In the genomic region with DNA sequence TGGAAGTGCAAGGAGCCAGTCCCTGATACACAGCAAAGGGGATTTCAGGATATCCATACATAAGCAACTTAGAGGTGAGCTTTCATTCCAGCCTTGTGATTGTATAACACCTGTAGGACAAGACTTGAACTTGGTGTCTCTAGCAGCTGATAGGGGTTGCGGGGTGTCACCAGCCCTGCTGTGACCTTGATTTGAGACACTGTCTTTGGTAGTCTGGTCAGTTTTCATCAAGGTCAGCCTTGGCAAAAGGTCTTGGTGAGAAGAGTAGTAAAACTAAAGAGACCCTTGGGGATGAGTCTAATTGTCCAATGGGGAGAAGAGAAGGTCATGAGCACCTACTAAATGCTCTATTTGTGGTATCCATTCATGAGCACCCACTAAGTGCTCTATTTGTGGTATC, we compare ENCODE assay signal across 24 mouse cellular contexts.
"Had no signal": no experiment of that assay in that cellular context is flagged by ENCODE, and none has a peak within 500 bp of the region (broad histone marks: within the 10 kb centered on the region; RNA-seq: fewer than 3 reads in every experiment).

No protein-coding gene starts in this region.

- ATAC-seq: hindbrain, embryonic 16.5 days; inflammation-experienced regulatory T-cells, adult 6 months; intestine, embryonic 15.5 days; intestine, postnatal 0 days had no signal

- DNase-seq: gastrocnemius, adult 2 months; gastrocnemius, postnatal 10 days; gastrocnemius, postnatal 25 days; heart, adult 18-20 months; heart, postnatal 10 days; heart, postnatal 4 days; kidney, adult 18-20 months; kidney, adult 8-10 months; kidney, postnatal 10 days; kidney, postnatal 25 days; kidney, postnatal 4 days; liver; liver, embryonic 13.5 days had no signal

- H3K36me3 ChIP-seq: heart, embryonic 12.5 days; intestine, embryonic 15.5 days; limb, embryonic 12.5 days; liver, embryonic 13.5 days had no signal

- H3K27me3 ChIP-seq: heart, embryonic 12.5 days; intestine, embryonic 15.5 days; limb, embryonic 12.5 days; liver, embryonic 13.5 days had no signal

- H3K27ac ChIP-seq: gastrocnemius, adult 2 months; intestine, embryonic 15.5 days; layer of hippocampus, adult 2 months; left cerebral cortex, adult 2 months; liver, embryonic 13.5 days had no signal

- H3K4me2 ChIP-seq: heart, embryonic 12.5 days; intestine, embryonic 15.5 days; limb, embryonic 12.5 days; liver, embryonic 11.5 days; liver, embryonic 13.5 days had no signal

- H3K9ac ChIP-seq: heart, embryonic 12.5 days; intestine, embryonic 15.5 days; limb, embryonic 12.5 days; liver, embryonic 13.5 days had no signal

- H3K4me3 ChIP-seq: gastrocnemius, adult 2 months; heart, embryonic 12.5 days; hindbrain, embryonic 10.5 days; intestine, embryonic 15.5 days; layer of hippocampus, adult 2 months; left cerebral cortex, adult 2 months; limb, embryonic 10.5 days; limb, embryonic 12.5 days; liver, embryonic 13.5 days had no signal

- H3K9me3 ChIP-seq: heart, embryonic 12.5 days; intestine, embryonic 15.5 days; limb, embryonic 10.5 days; limb, embryonic 12.5 days; liver, embryonic 13.5 days had no signal

- H3K4me1 ChIP-seq: liver, embryonic 13.5 days had no signal
